Mouse (Mus musculus): ENCODE data around the gene Aig1. TPM values are rescaled to one million over a fixed set of nuclear protein-coding genes. Genes with fewer than 3 reads are reported as not detected.

Aig1 gene
- total RNA-seq, 2 experiments from 2014 or later = 62.4 to 64.4 TPM

GRCm38 (mm10) chr10:13855111-13855510, 13.7 kb downstream of the Aig1 start:
- no peak for DNase-seq (ENCODE audit: low spot score in 2 of 2)

- no peak for DNase-seq (ENCODE audit: low spot score in 2 of 2)
These were observed 18.7 kb downstream of the Aig1 start for GRCm38 (mm10) chr10:13850071-13850470.

- no peak for DNase-seq (ENCODE audit: low spot score in 2 of 2)
These were observed 19.6 kb downstream of the Aig1 start for GRCm38 (mm10) chr10:13849205-13849604.

GRCm38 (mm10) chr10:13844864-13845263, 23.9 kb downstream of the Aig1 start:
- no peak for DNase-seq (ENCODE audit: low spot score in 2 of 2)

GRCm38 (mm10) chr10:13843746-13844145, 25.0 kb downstream of the Aig1 start:
- DNase-seq (ENCODE audit: low spot score in 2 of 2) = no peak

- DNase-seq (ENCODE audit: low spot score in 2 of 2) = no peak
These were observed 25.9 kb downstream of the Aig1 start for GRCm38 (mm10) chr10:13842855-13843254.

- DNase-seq (ENCODE audit: low spot score in 2 of 2) = no peak
These were observed 30.2 kb downstream of the Aig1 start for GRCm38 (mm10) chr10:13838511-13839126.

GRCm38 (mm10) chr10:13837709-13838456, 30.9 kb downstream of the Aig1 start:
- no peak for DNase-seq (ENCODE audit: low spot score in 2 of 2)

- DNase-seq (ENCODE audit: low spot score in 2 of 2) = no peak
These were observed 31.8 kb downstream of the Aig1 start for GRCm38 (mm10) chr10:13836956-13837355.

- no peak for DNase-seq (ENCODE audit: low spot score in 2 of 2)
These were observed 32.9 kb downstream of the Aig1 start for GRCm38 (mm10) chr10:13835737-13836475.

GRCm38 (mm10) chr10:13834056-13834455, 34.7 kb downstream of the Aig1 start:
- no peak for DNase-seq (ENCODE audit: low spot score in 2 of 2)

GRCm38 (mm10) chr10:13833066-13833566, 35.7 kb downstream of the Aig1 start:
- no peak for DNase-seq (ENCODE audit: low spot score in 2 of 2)

GRCm38 (mm10) chr10:13832546-13833033, 36.2 kb downstream of the Aig1 start:
- DNase-seq (ENCODE audit: low spot score in 2 of 2) = no peak

- no peak for DNase-seq (ENCODE audit: low spot score in 2 of 2)
These were observed 41.6 kb downstream of the Aig1 start for GRCm38 (mm10) chr10:13827150-13827549.

GRCm38 (mm10) chr10:13813591-13813990, 55.2 kb downstream of the Aig1 start:
- no peak for DNase-seq (ENCODE audit: low spot score in 2 of 2)

GRCm38 (mm10) chr10:13808291-13808690, 60.5 kb downstream of the Aig1 start:
- no peak for DNase-seq (ENCODE audit: low spot score in 2 of 2)

- DNase-seq (ENCODE audit: low spot score in 2 of 2) = no peak
These were observed 62.0 kb downstream of the Aig1 start for GRCm38 (mm10) chr10:13806806-13807205.

GRCm38 (mm10) chr10:13801296-13801695, 67.5 kb downstream of the Aig1 start:
- no peak for DNase-seq (ENCODE audit: low spot score in 2 of 2)

GRCm38 (mm10) chr10:13793458-13793857, 75.3 kb downstream of the Aig1 start:
- DNase-seq (ENCODE audit: low spot score in 2 of 2) = no peak

- no peak for DNase-seq (ENCODE audit: low spot score in 2 of 2)
These were observed 76.0 kb downstream of the Aig1 start for GRCm38 (mm10) chr10:13792788-13793187.

- no peak for DNase-seq (ENCODE audit: low spot score in 2 of 2)
These were observed 79.2 kb downstream of the Aig1 start for GRCm38 (mm10) chr10:13789604-13790003.

- DNase-seq (ENCODE audit: low spot score in 2 of 2) = no peak
These were observed 80.7 kb downstream of the Aig1 start for GRCm38 (mm10) chr10:13788057-13788456.

Data from layer of hippocampus, postnatal 14 days (tissue).